Mouse (Mus musculus) heart, adult 18-20 months (tissue): ENCODE measurements at regions not wholly inside any gene's neighbourhood (a gene's known extent, or its start where the extent isn't known, plus 50 kb on each side); places are given as distances from the start of the nearest gene placed in this dataset.

Experiments used
- DNase-seq, 2 experiments: peaks; one replicate each; pipeline ENCODE4 v3.0.0; 2021 to 2022; ENCODE audit warnings: mixed read lengths in 1 of 2

GRCm38 (mm10) chr10:67607297-67608032, 58.7 kb upstream of the Ado start:
- DNase-seq: no peak

GRCm38 (mm10) chr10:67606739-67607138, 58.0 kb upstream of the Ado start:
- DNase-seq: no peak

GRCm38 (mm10) chr10:67599390-67599789, 50.6 kb upstream of the Ado start:
- no peak for DNase-seq

- DNase-seq: peak in 1 of 2 experiments; percentile 30
Observed at GRCm38 (mm10) chr10:67598590-67599047, 49.9 kb upstream of the Ado start.
